Comparison of ENCODE assay signal across 28 mouse cellular contexts in the genomic region with DNA sequence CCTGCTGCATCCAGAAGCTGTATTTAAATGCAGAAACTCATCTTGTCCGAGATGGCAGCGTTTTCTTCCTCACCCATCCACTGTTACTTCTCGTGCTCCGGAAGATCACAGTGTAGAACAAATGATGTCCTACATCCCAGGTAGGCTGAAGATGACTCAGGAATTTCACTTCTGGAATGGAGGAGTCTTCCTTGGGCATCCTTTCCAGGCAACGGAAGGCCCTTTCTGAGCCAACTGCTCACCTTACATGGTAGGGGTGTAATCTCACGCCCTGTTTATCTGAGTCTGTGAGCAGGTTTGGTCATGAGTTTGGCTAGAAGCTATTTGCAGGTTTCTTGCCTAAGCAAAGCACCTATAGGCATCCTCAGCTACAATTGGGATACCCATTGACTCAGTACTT.
"Had no signal": no experiment of that assay in that cellular context is flagged by ENCODE, and none has a peak within 500 bp of the region (broad histone marks: within the 10 kb centered on the region; RNA-seq: fewer than 3 reads in every experiment).

No protein-coding gene starts in this region.

- ATAC-seq: forebrain, embryonic 13.5 days; forebrain, embryonic 14.5 days; forebrain, embryonic 15.5 days; forebrain, embryonic 16.5 days; forebrain, postnatal 0 days had no signal

- DNase-seq: cerebellum, adult 2 months; cerebellum, adult 8-10 months; cerebellum, adult 9-10 months; cerebellum, adult 9-11 months; cerebellum, postnatal 10 days; cerebellum, postnatal 14 days; cerebellum, postnatal 25 days; cerebellum, postnatal 36 days; embryo, embryonic 11 days; forebrain, postnatal 0 days; gastrocnemius, adult 2 months; gastrocnemius, postnatal 10 days; gastrocnemius, postnatal 14 days; gastrocnemius, postnatal 25 days; gastrocnemius, postnatal 36 days; heart, adult 18-20 months; heart, adult 2 months had no signal

- H3K4me3 ChIP-seq: embryonic facial prominence, embryonic 10.5 days; embryonic facial prominence, embryonic 12.5 days; embryonic facial prominence, embryonic 13.5 days; embryonic facial prominence, embryonic 15.5 days; erythroblast, embryonic 14.5 days; forebrain, embryonic 10.5 days; forebrain, embryonic 12.5 days; forebrain, embryonic 13.5 days; forebrain, embryonic 15.5 days; gastrocnemius, adult 2 months; heart, adult 2 months had no signal

- H3K27me3 ChIP-seq: embryonic facial prominence, embryonic 12.5 days; embryonic facial prominence, embryonic 13.5 days; embryonic facial prominence, embryonic 15.5 days; forebrain, embryonic 12.5 days; forebrain, embryonic 13.5 days; forebrain, embryonic 15.5 days had no signal

- H3K36me3 ChIP-seq: embryonic facial prominence, embryonic 10.5 days; embryonic facial prominence, embryonic 12.5 days; embryonic facial prominence, embryonic 13.5 days; embryonic facial prominence, embryonic 15.5 days; forebrain, embryonic 10.5 days; forebrain, embryonic 12.5 days; forebrain, embryonic 15.5 days had no signal

- H3K4me1 ChIP-seq: embryonic facial prominence, embryonic 12.5 days; embryonic facial prominence, embryonic 13.5 days; forebrain, embryonic 12.5 days; forebrain, embryonic 13.5 days; forebrain, embryonic 15.5 days had no signal

- H3K9me3 ChIP-seq: embryonic facial prominence, embryonic 10.5 days; embryonic facial prominence, embryonic 12.5 days; embryonic facial prominence, embryonic 13.5 days; embryonic facial prominence, embryonic 15.5 days; forebrain, embryonic 10.5 days; forebrain, embryonic 12.5 days; forebrain, embryonic 13.5 days; forebrain, embryonic 15.5 days had no signal

- H3K27ac ChIP-seq: embryonic facial prominence, embryonic 10.5 days; embryonic facial prominence, embryonic 12.5 days; embryonic facial prominence, embryonic 13.5 days; embryonic facial prominence, embryonic 15.5 days; forebrain, embryonic 10.5 days; forebrain, embryonic 12.5 days; forebrain, embryonic 13.5 days; forebrain, embryonic 15.5 days; gastrocnemius, adult 2 months; heart, adult 2 months had no signal

- H3K9ac ChIP-seq: embryonic facial prominence, embryonic 12.5 days; embryonic facial prominence, embryonic 13.5 days; embryonic facial prominence, embryonic 15.5 days; forebrain, embryonic 12.5 days; forebrain, embryonic 13.5 days; forebrain, embryonic 15.5 days; forebrain, postnatal 0 days had no signal

- H3K4me2 ChIP-seq: embryonic facial prominence, embryonic 12.5 days; embryonic facial prominence, embryonic 13.5 days; embryonic facial prominence, embryonic 15.5 days; forebrain, embryonic 12.5 days; forebrain, embryonic 13.5 days; forebrain, embryonic 15.5 days had no signal
